Mouse (Mus musculus) cerebellum, postnatal 25 days (tissue): ENCODE results near the gene Tmem185a.
"Not testable (repeated sequence)": the region's sequence is repeated elsewhere in the genome, so short reads cannot be mapped to it uniquely, and the experiment has no call there.

ENCODE experiments used
- DNase-seq, 2 experiments: peaks; one replicate each; pipeline ENCODE4 v3.0.0; 2021; ENCODE audit warnings: mixed read lengths in 2 of 2

Tmem185a gene

GRCm38 (mm10) chrX:70476792-70477776 lies at the start of gene Tmem185a:
Tmem185a (minus strand) TSS chrX:70477180.
- peak; percentile 90 to 92 for DNase-seq

GRCm38 (mm10) chrX:70514413-70514812 lies 37.4 kb upstream of the Tmem185a start:
- not testable (repeated sequence) for DNase-seq

GRCm38 (mm10) chrX:70487328-70487727 lies 10.3 kb upstream of the Tmem185a start:
- not testable (repeated sequence) for DNase-seq

GRCm38 (mm10) chrX:70482154-70482553 lies 5.2 kb upstream of the Tmem185a start:
- DNase-seq: no peak

GRCm38 (mm10) chrX:70478701-70479100 lies 1.7 kb upstream of the Tmem185a start:
- DNase-seq: no peak

- DNase-seq: no peak
Measured at GRCm38 (mm10) chrX:70475215-70475765, 1.7 kb downstream of the Tmem185a start.

- DNase-seq: no peak
Measured at GRCm38 (mm10) chrX:70466897-70467296, 10.1 kb downstream of the Tmem185a start.

GRCm38 (mm10) chrX:70465489-70465888 lies 11.5 kb downstream of the Tmem185a start:
- no peak for DNase-seq

GRCm38 (mm10) chrX:70463621-70464020 lies 13.4 kb downstream of the Tmem185a start:
- no peak for DNase-seq

GRCm38 (mm10) chrX:70452359-70452758 lies 24.6 kb downstream of the Tmem185a start:
- not testable (repeated sequence) for DNase-seq

- DNase-seq: not testable (repeated sequence)
Measured at GRCm38 (mm10) chrX:70425473-70425872, 51.5 kb downstream of the Tmem185a start.
